Mouse (Mus musculus) midbrain, postnatal 0 days (tissue): ENCODE results near the gene Inpp4a. TPM values are rescaled to one million over a fixed set of nuclear protein-coding genes. Genes with fewer than 3 reads are reported as not detected.

ENCODE experiments used
- ATAC-seq: fragments of 200-750 bp; cut with Nextera tagmentation; 2 replicates; pipeline ENCODE4 v1.8.0; 2017; ENCODE audit warnings: moderate number of reproducible peaks, mild to moderate bottlenecking, moderate TSS enrichment, moderate library complexity; ENCODE audit not compliant: low FRiP score
- DNase-seq: peaks from one replicate; pipeline ENCODE4 v3.0.0-alpha.2; 2015; ENCODE audit warnings: low spot score
- H3K27ac ChIP-seq: fragments of 300-500 bp; sonication (generic); 2 replicates; pipeline ENCODE4 v1.5.1; 2014; ENCODE audit warnings: low read depth, mild to moderate bottlenecking, low read length, mixed read lengths
- H3K27me3 ChIP-seq: fragments of 300-500 bp; sonication (generic); 2 replicates; pipeline ENCODE4 v1.6.1; 2014; ENCODE audit warnings: low read length, control low read depth, mixed read lengths; ENCODE audit not compliant: insufficient read depth
- H3K36me3 ChIP-seq: fragments of 300-500 bp; sonication (generic); 2 replicates; pipeline ENCODE4 v1.6.1; 2014; ENCODE audit warnings: low read length, control low read depth, mixed read lengths; ENCODE audit not compliant: insufficient read depth
- H3K4me1 ChIP-seq: fragments of 300-500 bp; sonication (generic); 2 replicates; pipeline ENCODE4 v1.6.1; 2014; ENCODE audit warnings: mild to moderate bottlenecking, control low read depth, antibody characterized with exemption, low read length, mixed read lengths; ENCODE audit not compliant: insufficient read depth
- H3K4me2 ChIP-seq: fragments of 300-500 bp; sonication (generic); 2 replicates; pipeline ENCODE4 v1.6.1; 2014; ENCODE audit warnings: low read depth, mild to moderate bottlenecking, low read length, mixed read lengths; ENCODE audit not compliant: poor library complexity, severe bottlenecking
- H3K4me3 ChIP-seq: fragments of 300-500 bp; sonication (generic); 2 replicates; pipeline ENCODE4 v1.5.1; 2014; ENCODE audit warnings: low read depth, mild to moderate bottlenecking, low read length, moderate library complexity
- H3K9ac ChIP-seq: fragments of 300-500 bp; sonication (generic); replicated peaks from 2 replicates; pipeline ENCODE4 v1.6.1; 2014; ENCODE audit warnings: mild to moderate bottlenecking, low read length, moderate library complexity, mixed read lengths; ENCODE audit not compliant: poor library complexity, severe bottlenecking
- H3K9me3 ChIP-seq: fragments of 300-500 bp; sonication (generic); 2 replicates; pipeline ENCODE4 v1.6.1; 2016; ENCODE audit warnings: low read length, control low read depth
- CTCF ChIP-seq: IDR thresholded peaks from 2 replicates; pipeline ENCODE4 v1.5.1; 2016; ENCODE audit warnings: antibody characterized with exemption, mild to moderate bottlenecking
- WGBS: fragments of 180-500 bp; shearing (Covaris S2); extraction: QIAGEN DNeasy Blood & Tissue Kit; methylation state at CpG from one replicate; pipeline ENCODE4 v1.1.7; 2014; 5-methylcytosine and 5-hydroxymethylcytosine counted together
- polyA plus RNA-seq: library from polyadenylated mRNA; unstranded; fragments of >200 nt; fragmentation: Nextera tagmentation; extraction: Ambion mirVana; gene quantifications from 2 replicates; pipeline ENCODE4 v1.2.1, GENCODE M21; 2015
- total RNA-seq: library from RNA; depleted of rRNA; stranded (reverse); fragments of >200 nt; gene quantifications from 2 replicates; pipeline ENCODE4 v1.2.3, GENCODE M21; 2014

Inpp4a gene
- total and polyA plus RNA-seq, 2 experiments from 2014 or later = 48.8 to 85.8 TPM

DNA sequence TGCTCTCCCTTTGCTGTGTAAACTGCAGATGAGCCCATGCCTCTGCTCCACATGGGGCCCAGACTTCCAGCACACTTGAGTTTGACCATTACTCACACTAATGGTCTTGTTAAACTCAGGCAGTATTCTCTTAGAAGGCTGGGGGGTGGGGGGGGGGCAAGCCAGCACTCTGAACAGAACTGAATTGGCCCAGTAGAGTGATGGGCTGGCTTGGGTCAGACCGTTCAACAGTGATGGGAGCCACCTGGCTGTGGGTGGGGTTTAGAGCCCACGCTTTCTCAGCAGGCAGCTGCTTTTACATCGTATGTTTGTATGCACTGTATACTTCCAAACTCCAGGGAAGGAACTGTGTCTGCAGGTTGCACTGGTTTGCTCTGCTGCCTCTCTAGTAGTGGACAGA, 99.3 kb downstream of the Inpp4a start:
- DNase-seq = no peak
- no peak overlapping the region for H3K27ac ChIP-seq
- H3K4me3 ChIP-seq = no peak overlapping the region
- no peak for ATAC-seq
- 75% methylated on average over 3 of the region's 3 CpGs for WGBS
- no peaks in the 10 kb centered on the region for H3K27me3 ChIP-seq
- no peak overlapping the region for H3K9ac ChIP-seq
- TF ChIP-seq CTCF = no peak
- H3K9me3 ChIP-seq = no peaks in the 10 kb centered on the region
- no peaks in the 10 kb centered on the region for H3K4me1 ChIP-seq
- no peak overlapping the region for H3K4me2 ChIP-seq
- H3K36me3 ChIP-seq = peaks cover 72% of the 10 kb centered on the region

DNA sequence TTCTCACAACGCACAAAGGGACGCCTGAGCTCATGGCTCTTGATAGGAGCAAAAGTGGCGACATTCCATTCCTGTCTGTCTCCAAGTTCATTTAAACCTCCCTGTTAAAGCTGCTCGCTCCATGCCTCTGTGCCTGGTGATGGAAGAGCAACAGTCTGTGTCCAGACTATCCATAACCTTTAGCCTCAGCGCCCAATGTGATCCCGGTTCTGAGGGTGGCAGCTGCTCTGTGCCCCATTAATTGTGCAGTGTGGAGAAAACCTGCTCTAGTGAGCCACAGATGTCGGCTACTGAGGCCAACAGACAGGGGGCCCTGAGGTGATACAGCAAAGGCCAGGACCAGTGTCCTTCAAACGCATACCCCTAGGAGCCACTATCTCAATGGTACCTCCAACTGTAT, 100.1 kb downstream of the Inpp4a start:
- DNase-seq = no peak
- no peaks in the 10 kb centered on the region for H3K27me3 ChIP-seq
- H3K4me2 ChIP-seq = no peak overlapping the region
- peaks cover 65% of the 10 kb centered on the region for H3K36me3 ChIP-seq
- no peak overlapping the region for H3K9ac ChIP-seq
- 74% methylated on average over 8 of the region's 8 CpGs for WGBS
- H3K4me1 ChIP-seq = no peaks in the 10 kb centered on the region
- no peak overlapping the region for H3K27ac ChIP-seq
- no peaks in the 10 kb centered on the region for H3K9me3 ChIP-seq
- no peak overlapping the region for H3K4me3 ChIP-seq
- no peak for TF ChIP-seq CTCF
- ATAC-seq = no peak

DNA sequence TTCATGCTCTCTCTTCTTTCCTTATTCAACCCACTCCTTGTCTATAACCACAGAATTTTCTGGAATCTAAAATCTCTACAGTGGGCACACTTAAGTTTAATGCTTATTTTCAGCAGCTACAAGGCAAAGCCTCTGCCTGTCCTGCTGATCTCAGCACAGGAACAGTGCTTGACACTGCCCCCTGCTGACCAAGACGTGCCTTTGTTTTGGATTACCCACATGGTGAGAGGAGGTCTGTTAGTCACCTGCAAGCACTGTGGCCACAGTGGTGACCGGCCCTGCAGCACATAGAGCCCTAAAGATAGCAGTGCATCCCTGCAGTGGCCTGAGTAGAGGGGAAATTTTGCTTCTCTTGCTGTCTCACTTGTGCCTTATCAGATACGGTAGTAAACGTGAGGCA, 102.0 kb downstream of the Inpp4a start:
- H3K4me3 ChIP-seq = no peak overlapping the region
- H3K4me1 ChIP-seq = no peaks in the 10 kb centered on the region
- ATAC-seq (no peak), DNase-seq (peak; percentile 61)
- peak; percentile 80 for TF ChIP-seq CTCF
- WGBS = 54% methylated on average over 4 of the region's 4 CpGs
- peaks cover 50% of the 10 kb centered on the region for H3K36me3 ChIP-seq
- H3K4me2 ChIP-seq = no peak overlapping the region
- H3K27ac ChIP-seq = no peak overlapping the region
- no peaks in the 10 kb centered on the region for H3K9me3 ChIP-seq
- no peaks in the 10 kb centered on the region for H3K27me3 ChIP-seq
- H3K9ac ChIP-seq = no peak overlapping the region

DNA sequence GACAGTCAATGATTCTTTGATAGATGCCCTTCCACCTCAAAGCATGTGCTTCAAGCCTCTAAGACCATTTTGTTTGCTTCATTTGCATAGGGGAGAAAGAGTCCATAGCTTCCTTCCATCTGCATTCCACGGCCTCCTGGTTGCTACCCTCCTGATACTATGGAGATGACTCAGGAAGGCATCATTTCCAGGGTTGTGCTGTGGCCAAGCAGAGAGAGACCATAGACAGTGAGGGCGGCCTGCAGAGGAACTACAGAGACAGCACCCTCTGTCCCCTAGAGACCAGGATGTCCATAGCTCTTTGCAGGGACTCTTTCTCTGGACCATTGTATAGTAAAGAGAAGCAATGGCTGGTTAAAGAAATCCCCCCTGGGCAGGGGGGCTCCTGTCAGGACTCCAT, 105.5 kb downstream of the Inpp4a start:
- Histone ChIP-seq H3K4me1 (no peaks in the 10 kb centered on the region), H3K4me3 (no peak overlapping the region), H3K9ac (no peak overlapping the region), H3K36me3 (peaks cover 24% of the 10 kb centered on the region; the same call in 1 of the 2 replicates), H3K9me3 (no peaks in the 10 kb centered on the region), H3K27ac (no peak overlapping the region), H3K4me2 (no peak overlapping the region), H3K27me3 (no peaks in the 10 kb centered on the region)
- 71% methylated on average over 2 of the region's 2 CpGs for WGBS
- no peak for TF ChIP-seq CTCF
- ATAC-seq = 0 out of 2 replicates have a peak, but pooled peaks have one; percentile 20
- peak; percentile 22 for DNase-seq

DNA sequence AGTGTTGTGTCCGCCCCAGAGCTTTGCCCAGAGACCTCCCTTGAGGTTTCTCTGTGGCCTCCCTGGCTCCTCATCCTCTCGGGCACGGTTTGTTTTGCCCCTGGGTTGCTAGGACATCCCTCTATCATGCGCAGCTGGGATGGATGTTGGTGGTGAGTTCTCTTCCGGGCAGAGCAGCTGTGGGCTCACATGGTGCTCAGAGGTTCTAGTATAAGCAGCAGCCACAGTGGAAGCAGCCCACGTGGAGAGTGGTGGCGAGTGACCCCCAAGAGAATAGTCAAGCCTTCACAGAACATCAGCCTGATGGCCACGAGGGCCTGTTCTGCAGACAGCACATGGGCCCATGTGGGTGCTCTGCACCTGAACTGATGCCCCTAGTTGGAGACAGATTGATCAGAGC, 107.6 kb downstream of the Inpp4a start:
- no peaks in the 10 kb centered on the region for H3K27me3 ChIP-seq
- peaks cover 12% of the 10 kb centered on the region; the same call in 1 of the 2 replicates for H3K36me3 ChIP-seq
- H3K4me2 ChIP-seq = no peak overlapping the region
- H3K27ac ChIP-seq = no peak overlapping the region
- H3K9me3 ChIP-seq = no peaks in the 10 kb centered on the region
- no peak for ATAC-seq
- WGBS = 79% methylated on average over 8 of the region's 8 CpGs
- no peaks in the 10 kb centered on the region for H3K4me1 ChIP-seq
- DNase-seq = no peak
- no peak overlapping the region for H3K9ac ChIP-seq
- no peak overlapping the region for H3K4me3 ChIP-seq
- no peak for TF ChIP-seq CTCF

DNA sequence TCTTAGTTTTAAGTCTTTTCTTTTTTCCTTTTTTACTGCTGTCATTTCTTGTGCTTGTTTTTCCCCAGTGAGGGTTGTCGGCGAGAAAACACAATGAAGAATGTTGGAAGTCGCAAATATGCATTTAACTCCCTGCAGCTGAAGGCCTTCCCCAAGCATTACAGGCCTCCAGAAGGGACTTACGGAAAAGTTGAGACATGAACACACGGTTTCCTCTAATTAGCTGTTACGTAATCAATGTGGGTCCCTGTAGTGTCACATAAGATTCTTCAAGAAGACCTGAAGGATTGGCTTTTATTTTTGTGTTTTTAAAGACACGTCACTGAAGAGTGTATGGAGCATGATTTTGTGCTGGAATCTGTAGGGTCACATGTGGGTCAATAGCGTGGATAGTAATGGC, 108.4 kb downstream of the Inpp4a start:
- H3K27me3 ChIP-seq = no peaks in the 10 kb centered on the region
- no peak overlapping the region for H3K9ac ChIP-seq
- 88% methylated on average over 8 of the region's 8 CpGs for WGBS
- ATAC-seq (no peak), DNase-seq (no peak)
- no peaks in the 10 kb centered on the region for H3K9me3 ChIP-seq
- no peak overlapping the region for H3K27ac ChIP-seq
- no peak overlapping the region for H3K4me2 ChIP-seq
- H3K36me3 ChIP-seq = peaks cover 9% of the 10 kb centered on the region; the same call in 1 of the 2 replicates
- no peak overlapping the region for H3K4me3 ChIP-seq
- H3K4me1 ChIP-seq = no peaks in the 10 kb centered on the region
- no peak for TF ChIP-seq CTCF
